Mouse (Mus musculus) small intestine, adult 2 months (tissue): ENCODE data around the gene Cfh.

Source experiments
- CTCF ChIP-seq: fragments of 200-500 bp; IDR thresholded peaks from 2 replicates; pipeline ENCODE4 v1.5.1; 2012; ENCODE audit warnings: low read depth, mild to moderate bottlenecking, control low read depth, inconsistent platforms, low read length, moderate library complexity, mixed read lengths; ENCODE audit not compliant: insufficient replicate concordance, insufficient read length; ENCODE audit errors: extremely low read depth
- POLR2A ChIP-seq: fragments of 200-500 bp; IDR thresholded peaks from 2 replicates; pipeline ENCODE4 v1.6.1; 2012; ENCODE audit warnings: low read depth, mild to moderate bottlenecking, control low read depth, inconsistent platforms, low read length, moderate library complexity

DNA sequence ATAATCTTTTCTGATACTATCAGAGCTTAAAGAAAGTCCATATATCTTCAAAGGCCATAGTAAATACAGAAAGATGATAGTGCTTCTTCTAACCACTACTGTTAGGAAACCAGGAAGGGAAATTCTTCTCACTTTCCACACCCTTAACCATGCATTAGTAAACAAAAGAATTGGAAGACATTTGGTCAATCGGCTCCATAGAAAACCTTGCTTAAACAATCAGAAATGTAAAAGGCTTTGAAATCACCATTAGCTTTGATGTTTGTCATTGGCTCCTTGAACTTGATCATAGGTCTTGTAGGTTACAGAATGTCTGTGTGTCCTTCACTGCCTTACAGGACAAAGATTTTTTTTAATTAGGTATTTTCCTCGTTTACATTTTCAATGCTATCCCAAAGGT lies 21.8 kb upstream of the Cfh start:
- TF ChIP-seq POLR2A = no peak
- no peak for TF ChIP-seq CTCF
